Mouse (Mus musculus) brain, embryonic 18.5 days (tissue): ENCODE results near the gene Immp1l.

Experiments
- DNase-seq: peaks from one replicate; pipeline ENCODE4 v3.0.0-alpha.2; 2012; ENCODE audit warnings: low read depth, low spot score

Immp1l gene

GRCm38 (mm10) chr2:106008415-106008814 lies 104.0 kb downstream of the Immp1l start:
- no peak for DNase-seq
